Mouse (Mus musculus): ENCODE measurements around the gene C1qtnf4.
A peak's percentile ranks its signal among the peaks of the same experiment; 100 is the strongest.
"Not testable (repeated sequence)": the region's sequence is repeated elsewhere in the genome, so short reads cannot be mapped to it uniquely, and the experiment has no call there.

The C1qtnf4 gene

DNA sequence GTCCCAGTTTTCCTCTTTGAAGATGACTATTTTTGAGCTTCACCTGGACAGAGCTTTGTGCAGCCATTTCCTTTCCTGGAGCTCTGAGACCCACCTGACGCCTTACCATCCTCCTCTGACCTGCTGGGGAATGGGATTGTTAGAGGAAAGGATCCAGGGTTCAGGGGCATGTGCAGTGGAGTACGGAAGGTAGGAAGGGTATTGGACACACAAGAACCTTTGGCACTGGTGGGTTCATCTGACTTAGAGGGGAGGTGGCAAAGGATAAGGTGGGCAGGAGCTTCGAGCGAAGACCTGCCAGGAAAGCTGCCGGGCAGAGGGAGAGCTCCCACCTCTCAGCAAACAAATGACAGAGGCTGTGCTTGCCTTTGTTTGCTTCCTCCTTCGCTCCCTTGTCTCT is 776 bp downstream of the C1qtnf4 start:
- DNase-seq (ENCODE audit: low read depth): no peak

DNA sequence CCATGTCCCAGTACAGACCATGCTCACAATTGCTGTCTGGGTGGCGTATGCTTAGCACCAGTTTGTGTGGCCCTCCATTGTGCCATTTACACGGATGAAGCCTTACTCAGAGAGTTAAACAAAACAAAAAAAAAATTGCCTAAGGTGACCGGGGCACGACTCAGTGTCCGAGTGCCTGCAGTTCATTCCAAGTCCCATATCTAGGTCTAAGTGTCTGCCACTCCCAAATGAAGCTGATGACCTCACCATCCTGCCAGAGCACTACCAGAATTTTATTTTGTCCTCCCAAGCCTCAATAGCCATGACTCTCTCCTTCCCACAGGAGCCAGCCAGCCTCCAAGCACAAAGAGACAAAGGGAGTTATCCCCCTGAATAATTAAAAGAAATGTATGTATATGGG is 2.0 kb downstream of the C1qtnf4 start:
- no peak for DNase-seq (ENCODE audit: low read depth)

DNA sequence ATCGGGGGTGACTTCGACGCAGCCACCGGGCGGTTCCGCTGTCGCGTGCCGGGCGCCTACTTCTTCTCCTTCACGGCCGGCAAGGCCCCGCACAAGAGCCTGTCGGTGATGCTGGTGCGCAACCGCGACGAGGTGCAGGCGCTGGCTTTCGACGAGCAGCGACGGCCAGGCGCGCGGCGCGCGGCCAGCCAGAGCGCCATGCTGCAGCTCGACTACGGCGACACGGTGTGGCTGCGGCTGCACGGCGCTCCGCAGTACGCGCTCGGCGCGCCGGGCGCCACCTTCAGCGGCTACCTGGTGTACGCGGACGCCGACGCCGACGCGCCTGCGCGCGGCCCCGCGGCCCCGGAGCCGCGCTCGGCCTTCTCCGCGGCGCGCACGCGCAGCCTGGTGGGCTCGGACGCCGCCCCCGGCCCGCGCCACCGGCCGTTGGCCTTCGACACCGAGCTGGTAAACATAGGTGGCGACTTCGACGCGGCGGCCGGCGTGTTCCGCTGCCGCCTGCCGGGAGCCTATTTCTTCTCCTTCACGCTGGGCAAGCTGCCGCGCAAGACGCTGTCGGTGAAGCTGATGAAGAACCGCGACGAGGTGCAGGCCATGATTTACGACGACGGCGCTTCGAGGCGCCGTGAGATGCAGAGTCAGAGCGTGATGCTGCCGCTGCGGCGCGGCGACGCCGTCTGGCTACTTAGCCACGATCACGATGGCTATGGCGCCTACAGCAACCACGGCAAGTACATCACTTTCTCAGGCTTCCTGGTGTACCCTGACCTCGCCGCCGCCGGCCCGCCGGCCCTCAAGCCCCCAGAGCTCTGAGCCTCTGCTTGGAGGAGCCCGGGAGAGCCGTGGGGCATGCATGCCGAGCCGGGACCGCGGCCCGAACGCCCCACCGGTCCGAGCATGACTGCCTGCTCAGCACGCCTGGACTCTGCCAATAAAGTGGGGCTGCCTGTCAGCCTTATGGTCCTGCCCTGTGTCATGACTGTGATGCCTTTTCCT is 4.2 kb downstream of the C1qtnf4 start:
- DNase-seq (ENCODE audit: low read depth): no peak

DNA sequence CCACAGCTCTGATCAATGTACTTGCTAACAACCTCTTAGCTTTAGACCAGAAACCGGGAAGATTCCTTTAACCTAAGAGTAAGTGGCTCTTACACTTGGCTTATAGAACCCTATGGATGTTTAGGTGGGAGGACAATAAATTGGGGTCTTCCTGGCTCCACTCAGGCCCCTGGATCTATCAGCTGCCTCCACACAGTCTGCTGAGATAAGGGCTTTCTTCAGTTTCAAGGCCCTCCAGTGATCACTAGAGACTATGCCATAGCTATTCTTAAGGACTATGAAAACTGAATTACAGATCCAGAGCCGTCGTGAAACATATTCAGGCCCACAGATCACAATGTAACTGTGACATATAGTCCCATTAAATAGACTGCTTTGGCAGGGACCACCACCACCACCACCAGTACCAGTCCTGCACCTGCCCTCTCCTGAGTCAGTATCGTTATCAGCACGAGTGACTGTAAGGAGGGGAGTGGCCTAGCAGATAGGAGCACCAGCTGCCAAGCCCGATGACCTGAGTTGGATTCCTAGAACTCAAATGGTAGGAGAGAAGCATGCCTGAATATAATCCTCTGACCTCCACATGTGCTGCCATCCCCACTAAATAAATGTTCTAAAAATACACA is 8.1 kb downstream of the C1qtnf4 start:
- no peak for DNase-seq (ENCODE audit: low read depth)

DNA sequence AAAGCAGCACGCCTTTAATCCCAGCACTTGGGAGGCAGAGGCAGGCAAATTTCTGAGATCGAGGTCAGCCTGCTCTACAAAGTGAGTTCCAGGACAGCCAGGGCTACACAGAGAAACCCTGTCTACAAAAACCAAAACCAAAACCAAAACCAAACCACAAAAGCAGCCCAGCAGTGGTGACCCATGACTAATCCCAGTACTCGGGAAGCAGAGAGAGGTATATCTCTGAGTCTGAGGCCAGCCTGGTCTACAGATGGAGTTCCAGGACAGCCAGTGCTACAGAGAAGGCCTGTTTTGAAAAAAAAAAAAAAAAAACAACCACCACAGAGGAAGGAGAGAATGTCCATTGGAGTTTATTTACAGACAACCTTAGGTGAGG is 8.6 kb downstream of the C1qtnf4 start:
- not testable (repeated sequence) for DNase-seq (ENCODE audit: low read depth)

DNA sequence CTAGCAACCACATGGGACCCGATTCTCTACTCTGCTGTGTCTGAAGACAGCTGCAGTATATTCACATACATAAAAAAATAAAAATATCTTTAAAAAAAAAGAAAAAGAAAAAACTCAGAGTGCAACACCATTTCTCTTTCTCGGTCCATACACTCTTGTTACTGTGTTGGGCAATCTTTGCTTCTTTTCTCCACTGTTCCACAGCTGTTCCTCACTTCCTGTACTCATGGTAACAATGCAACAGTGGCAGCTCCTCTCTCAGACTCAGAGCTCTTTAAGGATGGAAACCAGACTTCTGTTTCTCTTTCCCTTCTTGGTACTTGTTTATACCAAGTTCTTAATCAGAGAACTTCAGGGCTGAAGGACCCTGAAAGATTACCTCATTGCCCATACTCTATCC is 17.7 kb downstream of the C1qtnf4 start:
- DNase-seq (ENCODE audit: low read depth): no peak

DNA sequence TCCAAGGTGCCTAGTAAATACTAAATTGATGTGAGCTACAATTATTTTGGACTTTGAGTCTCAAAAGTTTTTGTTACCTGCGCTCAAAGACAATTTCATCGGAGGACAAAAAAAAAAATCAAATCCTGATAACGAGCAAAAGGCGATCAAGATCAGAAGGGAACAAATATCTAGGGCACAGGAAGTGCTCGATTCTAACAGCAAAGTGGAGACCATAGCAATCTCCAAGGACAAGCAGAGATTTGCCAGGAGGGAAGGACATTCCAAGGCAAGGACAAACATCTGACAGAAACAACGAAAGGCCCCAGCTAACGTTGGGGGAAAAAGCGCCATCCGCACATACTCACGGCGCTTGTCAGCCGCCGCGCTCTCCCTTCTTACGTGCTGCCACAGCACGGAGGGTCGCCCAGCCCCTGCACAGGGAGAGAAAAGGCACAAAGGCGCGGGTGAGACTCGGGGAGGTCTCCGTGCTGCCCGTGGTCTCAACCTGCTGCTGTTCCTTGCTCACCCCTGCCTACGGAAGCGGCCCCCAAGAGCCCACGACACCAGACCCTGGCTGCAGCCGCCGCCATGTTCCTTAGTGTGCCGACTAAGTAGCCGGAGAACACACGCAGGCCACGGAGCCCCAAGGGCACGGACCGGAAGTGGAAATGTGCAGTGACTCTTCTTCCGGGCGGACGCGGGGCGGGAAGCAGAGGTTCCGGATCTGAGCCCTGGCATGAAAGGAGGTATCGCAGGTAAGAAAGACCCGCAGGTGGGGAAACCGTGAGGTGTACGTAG is 18.6 kb downstream of the C1qtnf4 start, which contains the start of the genes Kbtbd4 and Ndufs3:
Gene Kbtbd4 (plus strand): TSS at position 665 of the 780 bp plus-strand sequence.
Gene Ndufs3 (minus strand): TSS at position 752 of the 780 bp plus-strand sequence.
- DNase-seq (ENCODE audit: low read depth): peak; percentile 51

DNA sequence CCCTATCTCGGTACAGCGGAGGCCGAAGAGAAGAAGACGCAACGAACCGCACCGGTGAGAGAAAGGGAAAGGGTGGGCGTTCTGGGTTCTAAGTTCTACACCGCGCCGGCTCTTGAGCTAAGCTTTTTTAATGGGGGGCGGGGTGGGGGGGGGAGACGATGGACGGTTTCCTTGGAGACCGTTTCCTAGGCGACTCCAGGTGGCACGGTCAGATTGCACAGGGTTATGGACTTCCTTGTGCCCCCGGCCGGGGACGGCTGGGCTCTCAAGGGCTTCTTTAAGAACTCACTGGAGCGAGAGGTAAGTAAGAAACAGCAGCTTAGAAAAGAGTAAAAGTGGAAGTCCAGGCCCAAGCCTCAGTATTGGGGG is 19.2 kb downstream of the C1qtnf4 start:
- DNase-seq (ENCODE audit: low read depth): no peak

DNA sequence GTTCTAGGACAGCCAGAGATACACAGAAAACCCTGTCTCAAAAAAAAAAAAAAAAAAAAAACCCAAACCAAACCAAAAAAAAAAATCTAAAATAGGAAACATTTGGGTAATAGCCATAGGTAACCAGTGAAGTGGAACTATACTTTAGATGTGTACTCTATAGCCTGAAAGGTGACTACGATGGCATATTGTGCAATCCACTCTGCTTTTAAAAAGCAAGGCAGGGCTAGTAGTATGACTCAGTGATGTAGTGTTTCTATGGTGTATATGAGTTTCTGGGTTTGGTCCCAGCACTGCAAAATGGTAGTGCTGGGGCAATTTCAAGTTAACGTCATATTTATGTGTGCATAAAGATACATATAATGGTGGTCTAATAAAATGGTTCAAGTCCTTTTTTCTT is 21.1 kb downstream of the C1qtnf4 start:
- DNase-seq (ENCODE audit: low read depth): no peak

DNA sequence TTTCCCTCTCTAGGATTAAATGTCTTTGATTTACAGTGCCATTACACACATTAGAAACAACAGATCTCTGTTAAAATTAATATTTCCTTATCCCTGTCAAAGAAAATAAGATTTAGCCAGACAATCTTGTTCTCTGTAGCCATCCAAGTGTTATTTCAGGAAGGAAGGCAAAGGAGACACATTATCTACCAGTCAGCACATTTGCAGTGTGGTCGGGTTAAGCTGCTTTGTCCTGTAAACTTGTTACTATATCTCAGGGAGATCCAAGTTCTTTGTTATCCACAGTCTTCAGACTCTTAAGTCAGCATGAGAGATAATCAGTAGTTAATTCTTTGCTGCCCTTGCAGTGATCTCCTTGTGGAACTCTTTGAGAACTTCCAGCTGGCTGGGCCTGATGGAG is 25.2 kb downstream of the C1qtnf4 start:
- no peak for DNase-seq (ENCODE audit: low read depth)

DNA sequence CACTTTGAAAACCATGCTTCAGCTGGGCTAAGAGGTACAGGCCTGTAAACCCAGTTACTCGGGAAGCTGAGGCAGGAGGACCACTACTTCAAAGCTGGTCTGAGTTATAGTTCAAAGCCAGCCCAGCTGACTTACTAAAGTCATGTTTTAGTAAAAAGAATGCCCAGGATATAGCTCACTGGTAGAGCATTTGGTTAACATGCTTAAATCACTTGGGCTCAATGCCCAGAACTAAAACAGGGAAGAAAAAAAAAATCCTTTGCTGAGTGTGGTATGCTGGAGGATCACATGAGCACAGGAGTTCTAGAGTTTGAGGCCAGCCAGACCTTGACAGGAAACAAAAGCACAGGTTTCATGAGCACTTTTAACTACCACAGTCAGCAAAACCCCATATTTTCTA is 26.0 kb downstream of the C1qtnf4 start:
- no peak for DNase-seq (ENCODE audit: low read depth)

DNA sequence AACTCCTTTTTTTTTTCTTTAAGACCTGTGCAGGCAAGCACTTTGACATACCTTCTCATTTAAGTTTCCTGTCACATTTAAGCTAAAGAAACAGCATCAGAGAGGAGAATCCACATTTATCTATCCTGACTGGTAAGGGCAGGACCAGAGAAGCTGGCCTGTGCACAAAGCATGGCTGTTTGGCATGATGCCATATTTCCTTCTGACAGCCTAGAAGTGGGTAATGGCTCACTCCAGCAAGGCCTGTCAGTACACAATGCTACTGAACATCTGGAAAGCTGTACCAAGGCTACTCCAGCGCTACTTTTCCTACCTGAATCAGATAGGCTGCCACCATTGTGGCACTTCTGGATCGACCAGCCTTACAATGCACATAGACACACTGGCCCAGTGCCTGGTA is 28.0 kb downstream of the C1qtnf4 start:
- DNase-seq (ENCODE audit: low read depth): no peak

DNA sequence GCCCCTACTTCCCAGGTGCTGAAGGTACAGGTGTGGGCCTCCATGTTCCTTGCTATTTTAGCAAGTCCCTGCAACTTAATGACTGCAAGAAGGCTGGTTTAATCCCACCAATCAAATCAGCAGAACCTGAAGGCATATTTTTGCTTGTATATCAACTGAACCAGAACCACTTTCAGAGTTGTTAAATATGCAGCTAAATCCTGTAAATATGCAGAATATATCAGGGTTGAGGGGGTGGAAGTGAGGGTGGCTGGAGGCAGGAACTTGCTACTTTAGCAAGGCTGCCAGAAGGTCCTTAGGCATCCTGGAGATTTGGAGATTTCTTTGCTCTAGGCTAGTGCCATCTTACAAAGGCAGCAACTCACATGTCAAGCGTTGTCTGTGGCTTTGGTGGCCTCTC is 29.9 kb downstream of the C1qtnf4 start:
- no peak for DNase-seq (ENCODE audit: low read depth)

DNA sequence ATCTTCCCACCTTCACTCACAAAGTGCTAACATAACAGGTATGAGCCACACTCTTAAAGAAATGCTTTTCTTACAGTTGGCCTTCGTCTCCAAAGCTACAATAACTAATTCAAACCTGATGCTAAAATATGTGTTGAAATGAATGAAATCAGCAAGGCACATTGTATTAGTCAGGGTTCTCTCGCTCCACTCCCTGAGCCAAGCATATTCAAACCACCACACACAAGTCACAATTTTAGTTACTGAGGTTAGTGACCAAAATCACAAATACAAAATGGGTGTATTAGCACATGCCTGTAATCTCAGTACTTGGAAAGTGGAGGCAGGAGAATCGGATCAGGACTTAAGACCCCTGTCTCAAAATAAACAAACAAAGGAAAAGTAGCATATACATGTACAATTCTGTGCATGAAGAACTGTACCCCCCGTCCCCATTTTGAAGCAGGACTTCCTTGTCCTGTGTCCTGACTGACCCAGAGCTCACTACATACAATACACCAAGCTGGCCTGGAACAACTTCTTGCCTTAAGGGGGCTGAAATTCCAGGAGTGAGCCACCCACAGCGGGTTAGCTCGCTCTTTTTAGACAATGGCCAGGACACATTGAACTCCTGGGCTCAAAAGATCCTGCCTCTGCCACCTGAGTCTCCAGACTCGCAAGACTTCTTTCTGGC is 31.0 kb downstream of the C1qtnf4 start:
- DNase-seq (ENCODE audit: low read depth): no peak

DNA sequence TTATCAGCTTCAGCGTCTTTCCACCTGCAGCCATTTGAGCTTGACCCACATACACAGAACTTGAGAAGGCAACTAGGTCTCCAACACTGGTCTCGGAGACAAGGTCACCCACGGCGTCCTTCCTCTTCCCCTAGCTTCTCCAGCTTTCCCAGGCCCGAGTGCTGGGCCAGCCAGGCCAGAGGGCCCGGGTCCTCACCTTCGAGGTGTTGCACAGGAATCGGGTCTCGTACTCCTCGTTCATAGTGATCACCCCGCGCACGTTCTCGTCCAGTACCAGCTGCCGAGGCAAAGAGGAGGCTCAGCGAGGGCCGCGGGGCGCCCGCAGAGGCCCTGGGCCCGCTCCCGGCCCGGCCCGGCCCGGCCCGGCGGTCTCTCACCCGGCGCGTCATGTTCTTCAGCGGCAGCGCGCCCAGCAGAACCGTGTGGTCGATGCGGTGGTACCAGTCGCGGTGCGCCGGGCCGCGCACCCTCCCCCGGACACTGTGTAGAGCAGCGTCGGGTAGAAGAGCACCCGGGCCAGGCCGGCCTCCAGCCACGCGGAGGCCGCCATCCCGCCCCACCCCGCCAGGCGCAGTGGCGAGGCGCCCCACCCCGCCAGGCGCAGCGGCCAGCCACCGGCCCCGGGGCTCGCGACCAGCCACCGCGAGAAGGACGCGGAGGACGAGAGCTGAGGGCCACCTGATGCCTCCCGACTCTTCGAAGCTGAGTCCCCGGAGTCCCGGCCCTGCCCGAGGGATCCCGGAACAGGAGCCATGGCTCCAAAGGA is 31.8 kb downstream of the C1qtnf4 start:
- no peak for DNase-seq (ENCODE audit: low read depth)

DNA sequence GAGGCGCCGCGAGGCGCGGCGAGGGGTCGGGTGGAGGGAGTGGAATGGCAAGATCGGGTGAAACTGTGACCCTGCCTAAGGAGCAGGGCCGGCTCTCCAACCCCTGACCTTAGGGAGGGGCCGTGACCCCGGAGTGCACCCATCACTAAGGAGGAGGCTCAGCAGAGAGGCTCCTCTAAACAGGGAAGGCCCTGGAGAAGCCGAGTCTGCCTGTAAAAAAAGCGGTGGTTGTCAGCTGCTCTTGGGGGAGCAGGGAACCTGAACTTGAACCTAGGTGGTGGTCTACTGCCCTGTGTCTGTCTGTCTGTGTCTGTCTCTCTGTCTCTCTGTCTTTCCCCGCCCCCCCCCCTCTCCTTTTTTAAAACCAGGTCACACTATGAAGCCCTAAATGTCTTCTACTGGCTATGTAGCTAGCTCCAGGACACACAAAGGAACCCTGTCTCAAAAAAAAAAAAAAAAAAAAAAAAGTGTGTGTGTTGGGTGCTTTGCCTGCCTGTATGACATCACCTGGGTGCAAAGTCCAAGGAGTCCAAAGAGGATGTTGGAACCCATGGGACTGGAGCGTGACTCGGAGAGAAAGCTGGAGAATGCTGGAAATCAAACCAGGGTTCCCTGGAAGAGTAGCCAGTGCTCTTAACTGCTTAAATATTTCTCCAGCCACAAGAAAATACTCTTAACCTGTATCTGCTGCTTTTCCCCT is 32.5 kb downstream of the C1qtnf4 start:
- no peak for DNase-seq (ENCODE audit: low read depth)

DNA sequence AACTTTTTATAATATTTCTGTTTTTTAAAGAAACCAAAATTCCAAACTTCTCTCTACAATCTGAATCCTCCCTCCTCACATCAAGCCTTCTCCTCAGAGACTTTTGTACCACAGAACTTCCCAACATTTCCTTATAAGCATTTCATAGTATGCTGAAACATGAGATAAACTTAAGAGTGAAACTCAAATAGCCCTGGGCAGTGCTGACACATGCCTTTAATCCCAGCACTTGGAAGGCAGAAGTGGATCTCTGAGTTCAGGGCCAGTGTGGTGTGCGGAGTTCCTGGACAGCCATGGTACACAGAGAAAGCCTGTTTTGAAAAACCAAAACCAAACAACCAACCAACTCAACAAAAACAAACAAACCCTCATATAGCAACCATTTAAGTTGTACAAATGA is 35.5 kb downstream of the C1qtnf4 start:
- no peak for DNase-seq (ENCODE audit: low read depth)

DNA sequence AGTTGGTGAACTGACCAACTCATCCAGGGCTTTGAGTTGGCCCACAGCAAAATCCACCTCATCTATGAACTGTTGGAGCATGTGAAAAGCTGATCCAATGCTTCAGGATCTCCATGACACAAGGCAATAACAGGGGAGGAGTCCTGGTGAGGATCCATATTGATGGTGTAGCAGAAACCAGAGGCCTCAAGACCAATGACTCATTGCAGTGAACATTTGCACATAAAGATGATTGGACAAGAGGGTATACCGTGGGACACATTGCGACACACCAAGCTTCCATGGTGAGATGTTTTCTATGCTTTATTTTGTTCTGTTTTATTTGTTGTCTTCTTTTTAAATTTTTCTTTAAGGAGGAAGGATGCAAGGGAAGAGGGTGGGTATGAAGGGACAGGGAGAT is 37.0 kb downstream of the C1qtnf4 start:
- no peak for DNase-seq (ENCODE audit: low read depth)

DNA sequence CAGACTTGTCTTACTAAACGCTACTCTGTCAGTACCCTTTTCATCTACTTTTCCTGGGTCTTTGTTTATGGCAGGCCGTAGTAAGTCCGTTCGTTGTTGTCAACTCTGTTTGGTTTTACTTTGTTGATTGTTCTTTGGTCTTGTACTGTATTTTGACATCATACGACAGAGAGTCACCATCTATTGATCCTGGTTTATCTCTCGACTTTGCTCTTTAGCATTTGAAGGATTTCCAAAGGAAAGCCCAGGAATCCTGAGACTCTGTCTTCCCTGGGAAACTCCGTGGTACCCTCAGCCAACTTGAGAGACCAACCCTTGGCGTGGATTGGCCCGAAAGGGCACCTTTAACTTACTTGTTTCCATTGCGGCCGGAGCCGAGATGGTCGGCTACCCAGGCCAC is 42.9 kb downstream of the C1qtnf4 start:
- no peak for DNase-seq (ENCODE audit: low read depth)

DNA sequence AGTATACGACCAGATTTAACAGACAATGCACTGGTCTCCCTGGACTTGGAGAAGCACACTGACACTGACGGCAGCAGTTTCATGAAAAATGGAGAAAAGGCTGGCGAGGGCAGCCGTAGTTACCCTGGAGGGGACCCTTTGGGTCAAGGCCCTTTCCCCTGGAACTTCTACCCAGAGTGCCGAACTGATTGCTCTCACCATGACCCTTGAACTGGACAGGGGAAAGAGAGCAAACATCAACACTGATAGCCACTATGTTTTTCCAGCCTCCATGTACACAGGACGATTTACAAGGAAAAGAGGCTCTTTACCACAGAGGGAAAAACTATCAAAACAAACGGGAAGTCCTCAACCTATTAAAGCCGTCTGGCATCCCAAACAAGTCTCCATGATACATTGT is 46.2 kb downstream of the C1qtnf4 start:
- DNase-seq (ENCODE audit: low read depth): no peak

DNA sequence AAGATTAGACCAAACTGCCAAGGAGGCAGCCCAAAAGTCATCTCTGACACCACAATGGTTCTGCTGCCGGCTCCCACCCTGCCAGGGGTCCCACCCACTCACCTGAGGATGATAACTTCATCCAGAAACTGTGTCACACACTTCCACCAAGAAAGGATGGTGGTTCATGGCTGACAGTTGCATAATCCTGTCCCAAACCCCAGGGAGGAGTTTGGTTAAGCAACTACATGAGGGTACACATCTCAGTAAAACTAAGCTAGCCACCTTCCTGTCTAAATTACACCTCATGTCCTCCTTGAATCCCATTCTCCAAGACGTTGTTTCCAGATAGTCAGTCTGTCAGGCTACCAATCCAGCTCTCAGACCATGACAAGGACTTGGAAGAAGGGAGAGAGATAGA is 46.6 kb downstream of the C1qtnf4 start:
- no peak for DNase-seq (ENCODE audit: low read depth)

Data from fibroblast of lung, adult 2 months (primary cell).